Mouse (Mus musculus) spleen, adult 12 weeks (tissue): ENCODE data around the gene Uqcr10.

Source experiments
- DNase-seq: peaks from one replicate; pipeline ENCODE4 v3.0.0; 2022; ENCODE audit warnings: low spot score

The Uqcr10 gene

GRCm38 (mm10) chr11:4704072-4704964 lies at the start of gene Uqcr10, which contains the start of gene Zmat5:
Gene Uqcr10, minus strand, starts transcription at chr11:4704342.
Gene Zmat5, plus strand, starts transcription at chr11:4704678.
- DNase-seq = peak; percentile 87

- DNase-seq = no peak
Measured at GRCm38 (mm10) chr11:4752836-4753235, 48.7 kb upstream of the Uqcr10 start.

DNA sequence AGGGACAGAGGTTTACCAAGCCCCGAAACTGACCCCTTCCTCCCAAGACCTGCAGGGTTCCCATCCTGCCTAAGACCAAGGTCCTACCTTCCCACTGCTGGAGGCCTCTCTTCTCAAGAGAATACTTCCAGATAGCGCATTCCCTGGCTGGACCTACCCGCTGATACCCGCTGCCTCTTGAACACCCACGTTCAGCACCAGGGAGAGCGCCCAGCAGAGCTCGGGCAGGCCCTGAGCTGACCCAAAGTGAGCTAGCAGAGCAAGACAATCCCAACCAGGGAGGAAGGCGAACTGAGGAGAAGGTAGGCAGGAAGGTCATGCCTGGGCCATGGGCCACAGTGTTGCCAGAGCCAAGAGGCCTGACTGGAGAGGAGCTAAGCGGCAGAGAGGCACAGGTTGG lies 46.1 kb upstream of the Uqcr10 start:
- DNase-seq = no peak

GRCm38 (mm10) chr11:4747285-4747684 lies 43.1 kb upstream of the Uqcr10 start:
- DNase-seq = no peak

- DNase-seq = no peak
Measured at GRCm38 (mm10) chr11:4746733-4747132, 42.6 kb upstream of the Uqcr10 start, which contains the start of gene Cabp7. Gene Cabp7, minus strand, starts transcription at chr11:4746778.

GRCm38 (mm10) chr11:4745969-4746368 lies 41.8 kb upstream of the Uqcr10 start:
- no peak for DNase-seq

DNA sequence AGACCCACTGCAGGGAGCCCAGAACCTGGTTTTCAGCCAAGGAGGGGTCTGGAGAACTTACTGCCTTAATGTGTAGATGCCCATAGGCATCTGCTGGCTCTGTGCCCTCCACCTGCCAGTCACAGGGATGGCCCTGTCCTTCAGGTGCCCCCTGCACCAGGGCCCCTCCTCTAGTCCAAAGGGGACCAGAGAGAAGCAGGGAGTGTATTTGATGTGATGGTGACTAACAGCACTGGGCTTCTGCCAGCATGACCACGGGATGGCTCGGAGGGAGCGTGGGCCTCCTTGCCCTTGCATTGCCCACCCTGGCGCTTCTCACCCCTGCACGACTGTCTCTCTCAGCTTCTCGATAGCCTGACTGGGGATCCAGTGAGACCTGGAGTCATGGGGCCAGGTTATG lies 40.5 kb upstream of the Uqcr10 start:
- no peak for DNase-seq

GRCm38 (mm10) chr11:4740785-4741184 lies 36.6 kb upstream of the Uqcr10 start:
- no peak for DNase-seq

GRCm38 (mm10) chr11:4738719-4739118 lies 34.6 kb upstream of the Uqcr10 start:
- DNase-seq = no peak

GRCm38 (mm10) chr11:4737682-4738081 lies 33.5 kb upstream of the Uqcr10 start:
- DNase-seq = no peak

- DNase-seq = no peak
Measured at GRCm38 (mm10) chr11:4736355-4736754, 32.2 kb upstream of the Uqcr10 start.

- DNase-seq = no peak
Measured at GRCm38 (mm10) chr11:4734179-4734578, 30.0 kb upstream of the Uqcr10 start.

- no peak for DNase-seq
Measured at GRCm38 (mm10) chr11:4731781-4732180, 27.6 kb upstream of the Uqcr10 start.

GRCm38 (mm10) chr11:4730913-4731312 lies 26.8 kb upstream of the Uqcr10 start:
- no peak for DNase-seq

DNA sequence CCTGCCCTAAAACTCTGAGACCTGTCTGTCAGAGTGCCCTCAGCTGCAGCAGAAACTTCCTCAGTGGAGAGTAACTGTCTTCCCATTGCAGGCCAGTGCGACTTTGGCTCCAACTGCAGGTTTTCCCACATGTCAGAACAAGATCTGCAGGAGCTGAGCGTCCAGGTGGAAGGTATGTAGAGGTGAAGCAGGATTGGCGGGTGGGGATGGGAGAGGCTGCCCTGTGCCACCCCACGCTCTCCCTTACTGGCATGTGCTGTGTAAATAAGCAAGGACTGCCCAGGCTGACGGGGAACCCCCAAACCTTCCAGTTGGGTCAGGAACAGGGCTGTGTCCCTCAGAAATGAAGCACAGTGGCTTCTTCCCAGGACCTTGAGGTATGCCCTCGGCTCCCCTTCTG lies 26.0 kb upstream of the Uqcr10 start:
- no peak for DNase-seq

- DNase-seq = no peak
Measured at GRCm38 (mm10) chr11:4729603-4730002, 25.5 kb upstream of the Uqcr10 start.

DNA sequence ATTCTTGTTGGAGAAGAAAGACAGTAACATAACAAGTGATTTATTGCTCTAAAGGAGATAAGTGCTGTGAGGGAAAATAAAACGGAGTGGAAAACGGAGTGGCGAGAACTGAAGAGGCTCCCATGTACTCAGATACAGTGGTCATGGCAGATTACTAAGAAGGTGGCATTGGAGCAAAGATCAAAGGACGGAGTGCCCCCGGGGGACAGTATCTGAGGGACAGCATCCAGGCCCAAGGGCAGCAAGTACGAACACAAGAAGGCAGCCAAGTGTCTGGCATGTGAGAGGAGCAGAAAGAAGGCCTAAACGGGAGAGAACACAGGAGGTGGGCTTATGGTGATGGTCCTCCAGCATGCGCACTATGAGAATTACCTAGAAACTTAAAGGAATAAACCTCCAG lies 17.6 kb upstream of the Uqcr10 start:
- no peak for DNase-seq

DNA sequence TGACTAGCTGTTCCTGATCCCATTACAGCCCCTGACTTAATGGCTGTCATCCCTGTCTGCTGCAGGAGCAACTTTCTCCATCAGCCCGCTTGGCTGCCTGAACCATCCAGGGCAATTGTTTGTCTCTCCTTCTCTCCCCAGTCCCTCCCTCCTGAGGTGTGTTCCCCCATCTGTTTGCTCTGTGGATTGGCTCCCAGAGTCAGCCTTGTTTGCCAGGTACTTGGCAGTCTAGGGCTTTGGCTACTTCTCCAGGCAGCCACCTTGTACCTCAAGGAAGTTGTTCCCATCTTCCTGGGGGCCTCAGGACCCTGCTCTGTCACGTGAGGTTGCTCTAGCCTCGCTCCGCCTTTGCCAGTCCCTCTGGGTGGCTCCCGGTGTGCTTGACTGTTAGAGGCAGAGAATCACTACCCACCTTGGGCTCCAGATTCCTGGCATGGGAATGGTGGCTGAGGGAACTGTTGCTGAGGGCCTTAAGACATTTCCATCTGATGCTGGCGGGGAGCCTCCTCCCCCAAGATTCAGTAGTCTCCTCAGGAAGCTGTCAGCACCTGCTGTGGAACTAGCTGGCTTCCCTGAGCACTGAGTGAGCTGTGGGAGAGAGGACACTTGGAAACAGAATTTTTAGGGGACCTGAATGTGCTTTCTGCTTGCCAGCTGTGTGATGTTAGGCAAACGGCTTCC lies 16.9 kb upstream of the Uqcr10 start:
- no peak for DNase-seq

GRCm38 (mm10) chr11:4720393-4720792 lies 16.3 kb upstream of the Uqcr10 start:
- no peak for DNase-seq

GRCm38 (mm10) chr11:4719961-4720360 lies 15.8 kb upstream of the Uqcr10 start:
- DNase-seq = no peak

- no peak for DNase-seq
Measured at GRCm38 (mm10) chr11:4718548-4718947, 14.4 kb upstream of the Uqcr10 start.

DNA sequence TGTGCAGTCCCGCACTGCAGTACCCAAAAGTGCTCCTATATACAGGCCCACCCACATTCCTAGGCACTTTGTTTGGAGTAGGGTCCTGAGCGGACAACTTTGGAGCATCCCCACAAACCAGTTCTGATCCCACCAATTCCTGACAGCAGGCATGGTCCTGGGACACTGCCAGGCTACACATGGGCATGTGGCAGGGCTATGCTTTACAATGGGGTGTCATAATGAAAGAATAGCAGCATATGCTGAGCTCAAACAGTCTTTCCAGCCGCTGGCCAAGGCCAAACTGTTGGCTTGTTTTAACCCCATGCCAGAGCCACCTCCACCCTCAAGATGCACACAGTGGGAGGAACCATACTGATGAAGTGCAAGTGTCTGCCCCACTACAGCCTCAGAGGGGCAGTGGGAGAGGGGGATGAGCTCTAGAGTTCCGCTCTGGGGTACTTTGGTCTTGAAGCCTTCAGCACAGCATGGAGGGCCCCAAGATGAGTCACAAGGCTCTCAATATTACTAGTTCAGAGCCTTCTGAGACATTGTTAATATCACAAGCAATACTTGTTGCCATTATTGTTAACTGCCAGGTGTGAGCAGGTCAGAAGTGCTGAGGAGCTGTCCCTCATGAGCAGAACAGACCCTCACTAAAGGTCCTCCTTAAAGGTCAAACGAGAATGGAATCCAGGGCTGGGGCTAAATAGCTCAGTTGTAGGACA lies 12.5 kb upstream of the Uqcr10 start:
- no peak for DNase-seq

DNA sequence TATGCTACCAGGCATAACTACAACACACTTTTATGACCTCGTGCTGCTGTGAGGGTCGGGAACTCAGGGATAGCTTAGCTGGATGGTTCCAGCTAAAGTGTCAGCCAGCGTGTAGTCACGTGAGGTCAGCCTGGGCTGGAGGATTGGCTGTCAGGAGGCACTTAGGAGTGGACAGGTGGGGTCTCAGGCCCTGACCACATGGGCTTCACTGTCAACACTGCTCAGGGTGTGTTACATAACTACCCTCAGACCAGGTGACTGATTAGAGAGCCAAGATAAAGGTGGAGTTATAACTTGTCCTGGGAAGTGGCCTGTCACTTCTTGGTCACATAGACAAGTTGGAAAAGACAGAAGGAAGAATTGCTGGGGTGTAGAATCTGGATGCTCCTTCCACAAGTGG lies 11.5 kb upstream of the Uqcr10 start:
- DNase-seq = no peak
